Mouse (Mus musculus): ENCODE measurements around the gene Wnt3a. TPM values are rescaled to one million over a fixed set of nuclear protein-coding genes. Genes with fewer than 3 reads are reported as not detected.

Gene Wnt3a
- polyA plus RNA-seq, 1 experiment from 2014 or later: not detected

GRCm38 (mm10) chr11:59226251-59226650, 64.3 kb downstream of the Wnt3a start:
- WGBS (ENCODE audit: insufficient replicate concordance): 41% methylated on average over 3 of the region's 3 CpGs
- no peak overlapping the region for H3K27ac ChIP-seq (ENCODE audit: low read depth, low read length)
- H3K4me1 ChIP-seq (ENCODE audit: control insufficient read depth, insufficient read depth, low read length): peaks cover 44% of the 10 kb centered on the region

GRCm38 (mm10) chr11:59225167-59225566, 65.4 kb downstream of the Wnt3a start:
- Histone ChIP-seq H3K9ac (ENCODE audit: low read depth, low read length) (peak overlapping the region; percentile 11; the same call in 1 of the 2 replicates), H3K36me3 (ENCODE audit: control insufficient read depth, insufficient read depth, low read length) (no peaks in the 10 kb centered on the region), H3K4me2 (peak overlapping the region; percentile 91), H3K4me3 (ENCODE audit: low read depth, low read length) (no peak overlapping the region), H3K4me1 (ENCODE audit: control insufficient read depth, insufficient read depth, low read length) (peaks cover 45% of the 10 kb centered on the region), H3K27ac (ENCODE audit: low read depth, low read length) (no peak overlapping the region), H3K27me3 (ENCODE audit: control insufficient read depth, insufficient read depth, low read length) (no peaks in the 10 kb centered on the region), H3K9me3 (replicated peaks; ENCODE audit: control insufficient read depth, low read length) (no peaks in the 10 kb centered on the region)
- ATAC-seq (replicated peaks; ENCODE audit: insufficient number of reproducible peaks, low FRiP score, low TSS enrichment): no peak
- 39% methylated on average over 2 of the region's 2 CpGs for WGBS (ENCODE audit: insufficient replicate concordance)

More at GRCm38 (mm10) chr11:59226251-59226650, 64.3 kb downstream of the Wnt3a start:
- Histone ChIP-seq H3K4me3 (ENCODE audit: low read depth, low read length) (peak overlapping the region; percentile 91), H3K4me2 (peak overlapping the region; percentile 91), H3K27me3 (ENCODE audit: control insufficient read depth, insufficient read depth, low read length) (no peaks in the 10 kb centered on the region), H3K9ac (ENCODE audit: low read depth, low read length) (peak overlapping the region; percentile 100; the same call in 1 of the 2 replicates), H3K9me3 (replicated peaks; ENCODE audit: control insufficient read depth, low read length) (no peaks in the 10 kb centered on the region), H3K36me3 (ENCODE audit: control insufficient read depth, insufficient read depth, low read length) (no peaks in the 10 kb centered on the region)
- ATAC-seq (replicated peaks; ENCODE audit: insufficient number of reproducible peaks, low FRiP score, low TSS enrichment): no peak

- no peak for ATAC-seq (replicated peaks; ENCODE audit: insufficient number of reproducible peaks, low FRiP score, low TSS enrichment)
- H3K4me1 ChIP-seq (ENCODE audit: control insufficient read depth, insufficient read depth, low read length): peaks cover 45% of the 10 kb centered on the region
- H3K27ac ChIP-seq (ENCODE audit: low read depth, low read length): no peak overlapping the region
- no peak overlapping the region for H3K4me3 ChIP-seq (ENCODE audit: low read depth, low read length)
- H3K36me3 ChIP-seq (ENCODE audit: control insufficient read depth, insufficient read depth, low read length): no peaks in the 10 kb centered on the region
- H3K9me3 ChIP-seq (replicated peaks; ENCODE audit: control insufficient read depth, low read length): no peaks in the 10 kb centered on the region
- no peak overlapping the region; the same call in 1 of the 2 replicates for H3K4me2 ChIP-seq
- 34% methylated on average over 2 of the region's 2 CpGs for WGBS (ENCODE audit: insufficient replicate concordance)
- no peaks in the 10 kb centered on the region for H3K27me3 ChIP-seq (ENCODE audit: control insufficient read depth, insufficient read depth, low read length)
- H3K9ac ChIP-seq (ENCODE audit: low read depth, low read length): no peak overlapping the region
These were observed 66.1 kb downstream of the Wnt3a start for GRCm38 (mm10) chr11:59224470-59224869.

- no peak for ATAC-seq (replicated peaks; ENCODE audit: insufficient number of reproducible peaks, low FRiP score, low TSS enrichment)
- Histone ChIP-seq H3K9me3 (replicated peaks; ENCODE audit: control insufficient read depth, low read length) (no peaks in the 10 kb centered on the region), H3K27me3 (ENCODE audit: control insufficient read depth, insufficient read depth, low read length) (no peaks in the 10 kb centered on the region), H3K4me1 (ENCODE audit: control insufficient read depth, insufficient read depth, low read length) (peaks cover 45% of the 10 kb centered on the region), H3K36me3 (ENCODE audit: control insufficient read depth, insufficient read depth, low read length) (0 out of 2 replicates have a peak, but pooled peaks cover under 1% of the 10 kb centered on the region), H3K4me3 (ENCODE audit: low read depth, low read length) (no peak overlapping the region), H3K9ac (ENCODE audit: low read depth, low read length) (no peak overlapping the region), H3K27ac (ENCODE audit: low read depth, low read length) (no peak overlapping the region), H3K4me2 (no peak overlapping the region; the same call in 1 of the 2 replicates)
- 80% methylated on average over 3 of the region's 3 CpGs for WGBS (ENCODE audit: insufficient replicate concordance)
These were observed 66.5 kb downstream of the Wnt3a start for GRCm38 (mm10) chr11:59224025-59224424.

- no peak for ATAC-seq (replicated peaks; ENCODE audit: insufficient number of reproducible peaks, low FRiP score, low TSS enrichment)
- WGBS (ENCODE audit: insufficient replicate concordance): 82% methylated on average over 4 of the region's 4 CpGs
These were observed 68.2 kb downstream of the Wnt3a start for GRCm38 (mm10) chr11:59222306-59222705.

GRCm38 (mm10) chr11:59221604-59222003, 68.9 kb downstream of the Wnt3a start:
- Histone ChIP-seq H3K4me2 (no peak overlapping the region), H3K27ac (ENCODE audit: low read depth, low read length) (no peak overlapping the region), H3K9me3 (replicated peaks; ENCODE audit: control insufficient read depth, low read length) (no peaks in the 10 kb centered on the region), H3K4me1 (ENCODE audit: control insufficient read depth, insufficient read depth, low read length) (peaks cover 54% of the 10 kb centered on the region), H3K27me3 (ENCODE audit: control insufficient read depth, insufficient read depth, low read length) (no peaks in the 10 kb centered on the region), H3K4me3 (ENCODE audit: low read depth, low read length) (no peak overlapping the region), H3K9ac (ENCODE audit: low read depth, low read length) (no peak overlapping the region), H3K36me3 (ENCODE audit: control insufficient read depth, insufficient read depth, low read length) (0 out of 2 replicates have a peak, but pooled peaks cover 3% of the 10 kb centered on the region)
- no peak for ATAC-seq (replicated peaks; ENCODE audit: insufficient number of reproducible peaks, low FRiP score, low TSS enrichment)

More at GRCm38 (mm10) chr11:59222306-59222705, 68.2 kb downstream of the Wnt3a start:
- Histone ChIP-seq H3K36me3 (ENCODE audit: control insufficient read depth, insufficient read depth, low read length) (0 out of 2 replicates have a peak, but pooled peaks cover 3% of the 10 kb centered on the region), H3K4me2 (no peak overlapping the region), H3K27ac (ENCODE audit: low read depth, low read length) (no peak overlapping the region), H3K9me3 (replicated peaks; ENCODE audit: control insufficient read depth, low read length) (no peaks in the 10 kb centered on the region), H3K9ac (ENCODE audit: low read depth, low read length) (no peak overlapping the region), H3K27me3 (ENCODE audit: control insufficient read depth, insufficient read depth, low read length) (no peaks in the 10 kb centered on the region), H3K4me3 (ENCODE audit: low read depth, low read length) (no peak overlapping the region), H3K4me1 (ENCODE audit: control insufficient read depth, insufficient read depth, low read length) (peaks cover 51% of the 10 kb centered on the region)

GRCm38 (mm10) chr11:59219064-59219463, 71.5 kb downstream of the Wnt3a start:
- ATAC-seq (replicated peaks; ENCODE audit: insufficient number of reproducible peaks, low FRiP score, low TSS enrichment): no peak
- Histone ChIP-seq H3K4me1 (ENCODE audit: control insufficient read depth, insufficient read depth, low read length) (peaks cover 32% of the 10 kb centered on the region), H3K27ac (ENCODE audit: low read depth, low read length) (no peak overlapping the region), H3K9ac (ENCODE audit: low read depth, low read length) (no peak overlapping the region), H3K4me3 (ENCODE audit: low read depth, low read length) (no peak overlapping the region), H3K27me3 (ENCODE audit: control insufficient read depth, insufficient read depth, low read length) (no peaks in the 10 kb centered on the region), H3K4me2 (no peak overlapping the region), H3K36me3 (ENCODE audit: control insufficient read depth, insufficient read depth, low read length) (0 out of 2 replicates have a peak, but pooled peaks cover 8% of the 10 kb centered on the region), H3K9me3 (replicated peaks; ENCODE audit: control insufficient read depth, low read length) (no peaks in the 10 kb centered on the region)

- H3K4me2 ChIP-seq: no peak overlapping the region
- H3K4me1 ChIP-seq (ENCODE audit: control insufficient read depth, insufficient read depth, low read length): peaks cover 26% of the 10 kb centered on the region
- H3K9ac ChIP-seq (ENCODE audit: low read depth, low read length): no peak overlapping the region
These were observed 72.1 kb downstream of the Wnt3a start for GRCm38 (mm10) chr11:59218389-59218998.

GRCm38 (mm10) chr11:59216955-59217354, 73.6 kb downstream of the Wnt3a start:
- Histone ChIP-seq H3K4me1 (ENCODE audit: control insufficient read depth, insufficient read depth, low read length) (peaks cover 15% of the 10 kb centered on the region), H3K4me2 (no peak overlapping the region), H3K36me3 (ENCODE audit: control insufficient read depth, insufficient read depth, low read length) (peaks cover 11% of the 10 kb centered on the region; the same call in 1 of the 2 replicates), H3K9me3 (replicated peaks; ENCODE audit: control insufficient read depth, low read length) (no peaks in the 10 kb centered on the region), H3K27me3 (ENCODE audit: control insufficient read depth, insufficient read depth, low read length) (no peaks in the 10 kb centered on the region), H3K4me3 (ENCODE audit: low read depth, low read length) (no peak overlapping the region), H3K9ac (ENCODE audit: low read depth, low read length) (no peak overlapping the region), H3K27ac (ENCODE audit: low read depth, low read length) (no peak overlapping the region)
- 70% methylated on average over 3 of the region's 3 CpGs for WGBS (ENCODE audit: insufficient replicate concordance)
- ATAC-seq (replicated peaks; ENCODE audit: insufficient number of reproducible peaks, low FRiP score, low TSS enrichment): no peak

More at GRCm38 (mm10) chr11:59218389-59218998, 72.1 kb downstream of the Wnt3a start:
- Histone ChIP-seq H3K9me3 (replicated peaks; ENCODE audit: control insufficient read depth, low read length) (no peaks in the 10 kb centered on the region), H3K36me3 (ENCODE audit: control insufficient read depth, insufficient read depth, low read length) (0 out of 2 replicates have a peak, but pooled peaks cover 8% of the 10 kb centered on the region), H3K4me3 (ENCODE audit: low read depth, low read length) (no peak overlapping the region), H3K27me3 (ENCODE audit: control insufficient read depth, insufficient read depth, low read length) (no peaks in the 10 kb centered on the region), H3K27ac (ENCODE audit: low read depth, low read length) (no peak overlapping the region)
- no peak for ATAC-seq (replicated peaks; ENCODE audit: insufficient number of reproducible peaks, low FRiP score, low TSS enrichment)
- WGBS (ENCODE audit: insufficient replicate concordance): 77% methylated on average over 4 of the region's 4 CpGs

Data from heart, embryonic 11.5 days (tissue).